Mouse (Mus musculus): ENCODE measurements around the gene Zfp418. TPM values are rescaled to one million over a fixed set of nuclear protein-coding genes. Genes with fewer than 3 reads are reported as not detected.
"Not testable (repeated sequence)": the region's sequence is repeated elsewhere in the genome, so short reads cannot be mapped to it uniquely, and the experiment has no call there.

The Zfp418 gene
- polyA plus RNA-seq (2015; fragmentation: Nextera tagmentation; extraction: Ambion mirVana): 3.4 and 3.7 TPM in 2 replicates

DNA sequence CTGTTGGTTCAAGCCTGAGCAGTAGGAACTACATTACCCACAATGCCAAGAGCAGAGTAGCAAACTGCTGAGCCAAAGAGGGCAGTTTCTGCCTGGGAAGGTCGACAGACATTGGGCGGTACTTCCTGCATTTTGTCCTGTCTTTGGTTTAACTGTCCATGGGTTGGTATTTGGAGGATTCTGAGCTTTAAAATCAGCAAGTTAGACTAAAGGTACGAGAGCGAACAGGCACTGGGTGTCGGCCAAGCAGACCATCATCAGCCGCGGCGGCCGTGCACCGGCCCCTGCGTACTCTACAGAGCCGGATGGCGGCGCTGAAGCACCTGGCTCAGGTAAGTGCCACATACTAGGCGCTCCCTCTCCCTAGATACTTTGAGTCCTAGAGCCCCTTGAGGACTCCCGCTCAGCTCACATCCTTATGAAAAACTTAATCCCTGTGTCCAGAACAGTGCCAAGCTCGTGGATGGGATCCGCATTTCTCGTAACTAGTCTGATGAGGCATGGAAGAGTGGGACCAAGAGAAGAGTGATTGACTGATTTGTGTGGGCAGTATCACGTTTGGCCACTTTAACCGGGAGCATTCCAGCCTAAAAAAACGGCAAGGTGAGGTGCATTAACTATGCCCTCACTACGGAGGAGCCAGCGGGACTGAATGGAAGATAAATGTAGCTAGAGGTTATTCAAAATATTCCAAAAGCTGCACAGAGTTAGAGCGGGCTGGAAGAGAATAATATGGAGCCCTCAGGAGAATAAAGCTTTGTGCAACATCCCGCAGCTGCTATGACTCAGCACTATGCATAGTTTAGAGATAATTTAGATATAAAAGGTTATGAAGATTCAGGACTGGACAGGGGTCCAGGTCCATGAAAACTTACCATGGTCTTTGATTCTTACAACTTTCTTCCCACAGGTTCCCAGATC, at the start of gene Zfp418:
Gene Zfp418, plus strand, starts transcription at position 104 of the 921 bp plus-strand sequence.
- peak within 1 kb of the TSS; percentile 69; the same call in 1 of the 2 replicates for H3K27ac ChIP-seq
- H3K4me1 ChIP-seq: peaks cover 6% of the 10 kb centered on the region
- peak within 1 kb of the TSS; percentile 76 for H3K4me2 ChIP-seq (replicated peaks)
- WGBS: 1% methylated on average over 26 of the region's 26 CpGs
- no peaks in the 10 kb centered on the region for H3K9me3 ChIP-seq
- peaks cover 12% of the 10 kb centered on the region for H3K36me3 ChIP-seq
- ATAC-seq (ENCODE audit: low FRiP score, low read depth): peak; percentile 94
- H3K27me3 ChIP-seq: no peaks in the 10 kb centered on the region
- H3K4me3 ChIP-seq: peak within 1 kb of the TSS; percentile 74
- peak within 1 kb of the TSS; percentile 79 for H3K9ac ChIP-seq

DNA sequence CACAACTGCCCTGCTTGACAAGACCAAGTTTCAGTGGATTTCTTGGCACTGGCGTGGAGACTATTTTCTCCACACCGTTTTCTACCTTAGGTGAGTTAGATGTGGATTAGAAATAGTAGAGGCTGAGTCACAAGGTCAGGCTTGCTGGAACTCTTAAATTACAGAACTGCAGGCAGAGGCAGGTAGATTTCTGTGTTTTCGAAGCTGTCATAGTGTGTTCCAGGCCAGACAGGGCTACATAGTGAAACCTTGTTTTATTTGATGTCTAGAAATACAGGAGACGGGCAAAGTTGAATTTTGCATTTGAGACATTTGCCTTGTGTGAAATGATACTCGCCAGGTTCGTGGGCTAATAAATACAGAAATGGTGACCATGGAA, 49.5 kb upstream of the Zfp418 start:
- 52% methylated on average over 6 of the region's 6 CpGs for WGBS
- Histone ChIP-seq H3K27me3 (no peaks in the 10 kb centered on the region), H3K36me3 (peaks cover 30% of the 10 kb centered on the region), H3K27ac (no peak overlapping the region), H3K4me2 (replicated peaks) (peak overlapping the region; percentile 72), H3K9ac (no peak overlapping the region), H3K9me3 (no peaks in the 10 kb centered on the region), H3K4me1 (peaks cover 14% of the 10 kb centered on the region), H3K4me3 (peak overlapping the region; percentile 64)
- ATAC-seq (ENCODE audit: low FRiP score, low read depth): no peak; the same call in 1 of the 2 replicates

DNA sequence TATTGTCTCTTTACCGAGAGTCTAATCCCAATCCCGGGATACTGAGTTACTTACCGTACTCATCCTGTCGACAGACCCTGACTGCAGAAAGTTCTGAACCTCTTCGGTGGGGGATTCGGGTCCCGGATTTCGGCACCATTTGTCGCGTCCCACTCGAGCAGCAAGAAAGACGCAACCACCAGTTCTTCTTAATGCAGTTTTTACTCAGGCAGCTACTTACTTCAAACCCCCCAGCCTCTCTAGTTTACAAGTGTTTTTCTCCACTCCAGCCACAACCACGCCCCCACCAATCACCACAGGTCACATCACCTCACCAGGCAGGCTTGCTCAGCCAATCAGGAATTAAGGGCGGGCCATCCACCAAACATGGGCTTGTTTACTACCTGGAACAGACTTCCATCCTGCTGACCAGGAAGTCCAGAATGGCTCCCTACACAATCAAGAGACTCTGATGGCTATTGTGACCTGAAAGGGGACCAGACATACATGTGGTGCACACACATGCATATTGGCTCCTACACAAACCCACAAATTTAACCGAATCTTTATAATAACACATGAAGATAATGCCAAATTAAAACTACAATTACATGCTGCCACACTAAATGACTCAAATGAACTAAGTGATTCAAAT, 40.5 kb upstream of the Zfp418 start:
- not testable (repeated sequence) for H3K9me3 ChIP-seq; H3K4me1 ChIP-seq; H3K27me3 ChIP-seq; H3K4me2 ChIP-seq (replicated peaks); ATAC-seq (ENCODE audit: low FRiP score, low read depth); H3K9ac ChIP-seq; H3K4me3 ChIP-seq; H3K27ac ChIP-seq
- H3K36me3 ChIP-seq: peaks cover 14% of the 10 kb centered on the region; the same call in 1 of the 2 replicates
- 92% methylated on average over 15 of the region's 15 CpGs for WGBS

DNA sequence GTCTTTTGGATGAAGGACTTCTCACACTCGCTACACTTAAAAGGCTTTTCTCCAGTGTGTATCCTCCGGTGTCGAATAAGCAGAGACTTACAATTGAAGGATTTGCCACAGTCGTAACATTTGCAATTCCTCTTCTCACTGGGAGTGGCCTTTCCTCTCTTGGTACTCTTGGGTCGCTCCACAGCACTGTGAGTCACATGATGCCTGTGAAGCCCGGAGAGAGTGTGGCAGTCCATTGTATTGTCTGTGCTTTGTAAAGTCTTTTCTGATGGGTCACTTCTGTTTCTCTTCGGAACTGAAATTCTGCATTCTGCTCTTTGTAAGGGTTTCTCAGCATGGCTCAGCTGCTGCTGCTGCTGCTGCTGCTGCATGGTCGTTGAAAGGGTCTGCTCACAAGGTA, 38.4 kb upstream of the Zfp418 start:
- Histone ChIP-seq H3K9me3 (no peaks in the 10 kb centered on the region), H3K4me1 (no peaks in the 10 kb centered on the region), H3K4me2 (replicated peaks) (no peak overlapping the region), H3K36me3 (peaks cover 14% of the 10 kb centered on the region; the same call in 1 of the 2 replicates), H3K4me3 (no peak overlapping the region), H3K27me3 (no peaks in the 10 kb centered on the region), H3K9ac (no peak overlapping the region), H3K27ac (no peak overlapping the region)
- WGBS: 78% methylated on average over 8 of the region's 8 CpGs
- no peak for ATAC-seq (ENCODE audit: low FRiP score, low read depth)

DNA sequence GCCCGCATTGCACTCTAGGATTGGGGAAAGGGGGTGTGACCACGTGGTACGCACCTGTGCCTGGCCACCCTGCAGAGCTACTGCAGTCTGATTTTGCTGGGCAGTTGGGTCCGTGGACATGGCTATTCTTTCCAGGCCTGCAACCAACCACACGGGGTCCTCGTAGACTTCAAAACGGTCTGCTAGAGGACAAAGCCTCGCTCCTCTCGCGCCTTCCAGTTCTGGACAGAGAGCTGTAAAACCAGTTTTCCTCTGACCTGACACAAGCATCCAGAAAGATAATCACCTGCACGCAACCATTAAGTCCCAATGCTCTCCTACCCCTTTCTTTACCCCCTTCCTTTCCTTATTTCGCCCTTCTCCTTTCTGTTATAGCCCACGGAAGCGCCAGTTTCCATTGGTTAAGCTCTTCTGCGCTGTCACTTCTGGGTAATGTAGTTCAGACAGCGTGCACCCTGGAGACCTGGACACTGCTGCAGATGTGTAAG, 34.7 kb upstream of the Zfp418 start, which contains the start of gene Zfp773:
Gene Zfp773, minus strand, starts transcription at position 377 of the 488 bp plus-strand sequence.
- Histone ChIP-seq H3K4me3 (peak within 1 kb of the TSS; percentile 54), H3K27ac (peak within 1 kb of the TSS; percentile 28; the same call in 1 of the 2 replicates), H3K9ac (peak within 1 kb of the TSS; percentile 70), H3K4me1 (no peaks in the 10 kb centered on the region), H3K36me3 (peaks cover 12% of the 10 kb centered on the region; the same call in 1 of the 2 replicates), H3K27me3 (no peaks in the 10 kb centered on the region), H3K4me2 (replicated peaks) (peak within 1 kb of the TSS; percentile 69), H3K9me3 (no peaks in the 10 kb centered on the region)
- ATAC-seq (ENCODE audit: low FRiP score, low read depth): peak; percentile 95
- WGBS: 5% methylated on average over 16 of the region's 16 CpGs

DNA sequence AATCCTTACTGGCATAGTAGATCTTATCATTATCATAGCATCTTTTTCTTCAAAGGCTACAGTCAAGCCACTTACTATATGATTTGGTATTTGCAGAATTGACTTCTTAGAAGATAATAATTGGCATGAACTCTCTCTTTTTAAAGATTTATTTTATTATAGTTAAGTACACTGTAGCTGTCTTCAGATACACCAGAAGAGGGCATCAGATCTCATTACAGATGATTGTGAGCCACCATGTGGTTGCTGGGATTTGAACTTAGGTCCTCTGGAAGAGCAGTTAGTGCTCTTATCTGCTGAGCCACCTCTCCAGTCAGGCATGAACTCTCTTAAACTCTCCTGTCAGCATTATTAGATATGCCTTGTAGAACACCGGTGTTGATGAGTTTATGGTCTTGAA, 26.9 kb upstream of the Zfp418 start:
- WGBS: 92% methylated on average over 1 of the region's 1 CpGs
- Histone ChIP-seq H3K36me3 (no peaks in the 10 kb centered on the region), H3K9ac (no peak overlapping the region), H3K9me3 (no peaks in the 10 kb centered on the region; the same call in none of the 2 replicates), H3K4me2 (replicated peaks) (no peak overlapping the region), H3K4me1 (no peaks in the 10 kb centered on the region), H3K27me3 (no peaks in the 10 kb centered on the region), H3K4me3 (no peak overlapping the region), H3K27ac (no peak overlapping the region)
- ATAC-seq (ENCODE audit: low FRiP score, low read depth): no peak

DNA sequence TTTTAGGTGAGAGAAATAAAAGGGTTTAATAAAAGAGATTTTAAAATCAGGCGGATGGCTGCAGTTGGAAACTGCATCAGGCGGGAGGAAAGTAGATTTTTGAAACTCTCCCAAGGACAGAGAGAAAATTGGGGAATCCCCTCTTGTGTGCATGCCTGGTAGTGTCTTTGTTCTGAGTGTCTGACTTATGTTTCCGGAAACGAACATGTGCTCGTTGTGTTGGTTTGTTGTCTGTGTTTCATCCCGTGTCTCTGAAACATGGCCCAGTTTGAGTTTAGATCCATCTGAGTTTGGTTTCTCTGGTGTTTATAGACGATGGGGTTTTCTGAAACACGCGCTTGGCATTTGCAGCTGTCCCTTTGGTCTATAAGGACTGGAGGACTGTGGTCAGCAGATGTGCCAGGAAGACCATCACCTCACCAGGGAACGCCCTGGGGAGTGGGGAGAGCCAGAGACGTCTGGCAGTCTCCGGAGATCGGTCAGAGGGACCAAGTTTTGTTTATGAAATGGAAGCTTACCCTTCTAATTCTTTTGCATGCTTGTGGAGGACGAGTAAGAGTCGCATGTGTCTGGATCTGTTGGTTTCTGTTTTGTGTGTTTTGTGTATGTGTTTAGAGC, 25.0 kb upstream of the Zfp418 start:
- 91% methylated on average over 15 of the region's 15 CpGs for WGBS
- ATAC-seq (ENCODE audit: low FRiP score, low read depth): no peak
- Histone ChIP-seq H3K9ac (no peak overlapping the region), H3K4me3 (no peak overlapping the region), H3K27me3 (no peaks in the 10 kb centered on the region), H3K36me3 (no peaks in the 10 kb centered on the region), H3K4me2 (replicated peaks) (no peak overlapping the region), H3K4me1 (no peaks in the 10 kb centered on the region), H3K27ac (no peak overlapping the region), H3K9me3 (no peaks in the 10 kb centered on the region; the same call in none of the 2 replicates)

DNA sequence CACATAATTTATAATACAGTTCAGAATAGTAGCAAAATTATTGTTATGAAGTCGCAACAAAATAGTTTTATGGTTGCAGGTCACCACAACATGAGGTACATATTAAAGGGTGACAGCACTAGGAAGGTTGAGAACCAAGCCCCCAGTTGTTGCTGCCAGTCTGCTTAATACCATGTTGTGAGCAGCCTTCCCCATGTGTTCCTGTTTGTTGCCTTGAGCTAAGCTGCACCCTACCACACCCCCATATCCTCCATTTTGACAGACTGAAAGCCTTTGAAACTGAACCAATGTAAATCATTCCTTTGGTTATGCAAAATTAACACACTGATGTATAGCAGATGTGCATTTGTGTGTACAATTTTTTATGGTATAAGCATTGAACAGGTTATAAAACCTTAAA, 14.8 kb downstream of the Zfp418 start:
- H3K9me3 ChIP-seq: no peaks in the 10 kb centered on the region
- H3K27me3 ChIP-seq: no peaks in the 10 kb centered on the region
- H3K27ac ChIP-seq: no peak overlapping the region
- H3K4me3 ChIP-seq: no peak overlapping the region
- H3K9ac ChIP-seq: no peak overlapping the region
- H3K36me3 ChIP-seq: peaks cover 26% of the 10 kb centered on the region
- ATAC-seq (ENCODE audit: low FRiP score, low read depth): 0 out of 2 replicates have a peak, but pooled peaks have one; percentile 3
- H3K4me1 ChIP-seq: peaks cover 4% of the 10 kb centered on the region; the same call in 1 of the 2 replicates
- H3K4me2 ChIP-seq (replicated peaks): no peak overlapping the region
- WGBS: 59% methylated on average over 1 of the region's 1 CpGs

DNA sequence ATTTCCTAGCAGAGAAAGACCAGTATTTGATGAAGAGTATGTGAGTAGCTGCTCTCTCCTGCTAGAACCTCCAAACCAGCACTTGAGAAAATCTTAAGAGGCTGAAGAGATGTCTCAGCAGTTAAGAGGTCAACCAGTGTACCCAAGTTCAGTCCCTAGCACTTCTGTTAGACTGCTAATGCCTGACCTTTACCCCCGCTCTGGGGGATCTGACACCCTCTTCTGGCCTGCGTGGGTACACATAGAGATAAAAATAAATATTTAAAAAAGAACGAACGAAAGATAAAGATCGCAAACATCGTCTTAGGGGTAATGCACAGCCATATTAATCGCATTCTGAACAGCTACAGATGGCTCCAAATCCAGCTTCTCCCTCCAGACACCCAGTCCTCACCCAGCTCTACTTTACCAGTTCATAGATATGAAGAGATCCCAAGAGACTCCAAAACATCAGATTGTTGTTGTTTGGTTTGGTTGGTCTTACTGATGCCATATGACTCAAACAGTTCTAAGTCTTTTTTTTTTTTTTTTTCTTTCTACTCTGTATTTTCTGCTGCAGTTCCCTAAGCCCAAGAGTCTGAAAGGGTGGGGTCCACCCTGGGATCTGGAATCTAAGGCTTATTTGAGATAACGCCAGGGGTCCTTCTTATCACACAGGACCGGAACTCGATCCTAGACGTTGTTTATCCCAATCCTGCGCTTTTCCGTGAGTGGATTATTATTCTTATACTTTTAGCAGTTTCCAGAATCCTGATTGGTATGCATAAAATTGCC, 16.5 kb downstream of the Zfp418 start:
- H3K4me2 ChIP-seq (replicated peaks): peak overlapping the region; percentile 54
- no peak overlapping the region for H3K9ac ChIP-seq
- peaks cover 4% of the 10 kb centered on the region; the same call in 1 of the 2 replicates for H3K4me1 ChIP-seq
- no peaks in the 10 kb centered on the region for H3K27me3 ChIP-seq
- no peak overlapping the region for H3K27ac ChIP-seq
- no peaks in the 10 kb centered on the region for H3K9me3 ChIP-seq
- peak overlapping the region; percentile 54 for H3K4me3 ChIP-seq
- peaks cover 10% of the 10 kb centered on the region for H3K36me3 ChIP-seq
- peak; percentile 64 for ATAC-seq (ENCODE audit: low FRiP score, low read depth)
- WGBS: 39% methylated on average over 13 of the region's 13 CpGs

DNA sequence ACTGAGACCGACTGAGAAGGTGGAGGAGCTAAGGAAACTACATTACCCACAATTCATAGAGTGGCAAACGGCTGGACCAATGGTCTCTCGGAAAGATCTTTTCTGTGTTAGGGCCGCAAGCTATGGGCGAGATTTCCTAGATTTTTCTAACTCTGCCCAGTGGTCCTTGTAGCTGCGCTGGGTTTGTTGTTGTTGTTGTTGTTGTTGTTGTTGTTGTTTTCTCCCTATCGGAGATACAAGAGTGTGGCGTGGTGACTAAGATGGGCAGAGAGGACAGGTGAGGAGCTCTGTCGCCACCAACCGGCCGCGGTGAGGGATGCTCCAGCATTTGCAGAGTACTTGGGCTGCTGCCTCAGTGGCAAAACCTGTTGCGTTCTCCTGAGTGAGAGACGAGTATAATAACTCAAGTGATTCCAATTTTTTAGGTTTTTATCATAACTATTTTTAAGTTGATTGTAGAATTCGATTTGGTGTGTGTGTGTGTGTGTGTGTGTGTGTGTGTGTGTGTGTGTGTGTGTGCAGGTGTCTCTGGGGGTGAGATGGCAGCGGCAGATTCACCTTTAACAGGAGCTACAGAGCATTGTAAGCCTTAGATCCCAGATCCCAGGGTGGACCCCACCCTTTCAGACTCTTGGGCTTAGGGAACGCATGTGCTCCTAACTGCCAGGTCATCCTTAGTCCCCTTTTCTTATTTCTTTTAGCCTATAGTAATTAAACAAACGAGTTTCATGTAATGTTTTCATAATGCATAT, 17.2 kb downstream of the Zfp418 start:
- peak overlapping the region; percentile 35; the same call in 1 of the 2 replicates for H3K9ac ChIP-seq
- ATAC-seq (ENCODE audit: low FRiP score, low read depth): peak; percentile 93
- peaks cover 4% of the 10 kb centered on the region; the same call in 1 of the 2 replicates for H3K4me1 ChIP-seq
- H3K27ac ChIP-seq: no peak overlapping the region
- WGBS: 10% methylated on average over 18 of the region's 18 CpGs
- H3K27me3 ChIP-seq: no peaks in the 10 kb centered on the region
- H3K9me3 ChIP-seq: no peaks in the 10 kb centered on the region
- peak overlapping the region; percentile 54 for H3K4me2 ChIP-seq (replicated peaks)
- peak overlapping the region; percentile 54 for H3K4me3 ChIP-seq
- peaks cover 2% of the 10 kb centered on the region for H3K36me3 ChIP-seq
